Mouse (Mus musculus) megakaryocyte-erythroid progenitor cell, adult 5-6 weeks (primary cell): ENCODE data around the gene Pip4p1. TPM values are rescaled to one million over a fixed set of nuclear protein-coding genes. Genes with fewer than 3 reads are reported as not detected.

Source experiments
- ATAC-seq: replicated peaks from 2 replicates; pipeline ENCODE4 v1.8.0; 2016; ENCODE audit warnings: mild to moderate bottlenecking, inconsistent platforms; ENCODE audit not compliant: severe bottlenecking, poor library complexity, low FRiP score, low TSS enrichment
- total RNA-seq, 2 experiments: library from RNA; stranded (forward) in 1 of 2; stranded (reverse) in 1 of 2; fragments of 200-1000, 215-1000 nt in 1 of 2; fragments of >200 nt in 1 of 2; fragmentation: Nextera tagmentation in 1 of 2; gene quantifications; 2 replicates each; pipeline ENCODE4 v1.2.3; 2014 to 2017

Gene Pip4p1
- total RNA-seq, 2 experiments from 2014 or later, result 10.9 to 21.0 TPM

GRCm38 (mm10) chr14:50897374-50897765 is 33.3 kb downstream of the Pip4p1 start, which contains the start of gene Klhl33:
Klhl33 (minus strand) TSS chr14:50897507.
- no peak for ATAC-seq

GRCm38 (mm10) chr14:50896747-50897373 is 33.8 kb downstream of the Pip4p1 start:
- ATAC-seq, result no peak

GRCm38 (mm10) chr14:50895985-50896746 is 34.5 kb downstream of the Pip4p1 start:
- ATAC-seq, result no peak

GRCm38 (mm10) chr14:50895407-50895806 is 35.2 kb downstream of the Pip4p1 start:
- no peak for ATAC-seq

GRCm38 (mm10) chr14:50892541-50893459 is 37.9 kb downstream of the Pip4p1 start:
- no peak for ATAC-seq

GRCm38 (mm10) chr14:50892091-50892490 is 38.6 kb downstream of the Pip4p1 start:
- ATAC-seq, result no peak

GRCm38 (mm10) chr14:50891621-50892020 is 39.0 kb downstream of the Pip4p1 start:
- no peak for ATAC-seq

- no peak for ATAC-seq
Observed at GRCm38 (mm10) chr14:50876236-50876950, 54.3 kb downstream of the Pip4p1 start.

Other genes with a start within 250 kb of the Pip4p1 start
- gene Olfr747, start 237.7 kb downstream of the Pip4p1 start, total RNA-seq (2014; fragmentation: Nextera tagmentation), result not detected in 2 replicates
- not detected in 2 replicates for gene Olfr747, start 237.7 kb downstream of the Pip4p1 start, total RNA-seq (2017)
- gene Olfr748, start 223.5 kb downstream of the Pip4p1 start, total RNA-seq (2014; fragmentation: Nextera tagmentation), result not detected in 2 replicates
- gene Olfr748, start 223.5 kb downstream of the Pip4p1 start, total RNA-seq (2017), result not detected in 2 replicates
- gene Olfr749, start 185.8 kb downstream of the Pip4p1 start, total RNA-seq (2014; fragmentation: Nextera tagmentation), result not detected in 2 replicates
- not detected in 2 replicates for gene Olfr749, start 185.8 kb downstream of the Pip4p1 start, total RNA-seq (2017)
- gene Ttc5, start 145.3 kb downstream of the Pip4p1 start, total RNA-seq (2014; fragmentation: Nextera tagmentation), result 25.4 and 29.8 TPM in 2 replicates
- 25.4 and 36.3 TPM in 2 replicates for gene Ttc5, start 145.3 kb downstream of the Pip4p1 start, total RNA-seq (2017)
- not detected in 2 replicates for gene Ccnb1ip1, start 123.1 kb downstream of the Pip4p1 start, total RNA-seq (2014; fragmentation: Nextera tagmentation)
- not detected in 2 replicates for gene Ccnb1ip1, start 123.1 kb downstream of the Pip4p1 start, total RNA-seq (2017)
- gene Parp2, start 123.0 kb downstream of the Pip4p1 start, total RNA-seq (2014; fragmentation: Nextera tagmentation), result 66.6 and 128 TPM in 2 replicates
- 89.0 and 128 TPM in 2 replicates for gene Parp2, start 123.0 kb downstream of the Pip4p1 start, total RNA-seq (2017)
- gene Tep1, start 60.3 kb downstream of the Pip4p1 start, total RNA-seq (2014; fragmentation: Nextera tagmentation), result 11.1 and 25.3 TPM in 2 replicates
- 2.7 and 9.1 TPM in 2 replicates for gene Tep1, start 60.3 kb downstream of the Pip4p1 start, total RNA-seq (2017)
- not detected in 2 replicates for gene Klhl33, start 33.3 kb downstream of the Pip4p1 start, total RNA-seq (2014; fragmentation: Nextera tagmentation)
- gene Klhl33, start 33.3 kb downstream of the Pip4p1 start, total RNA-seq (2017), result not detected in 2 replicates
- gene Osgep, start 6.0 kb downstream of the Pip4p1 start, total RNA-seq (2014; fragmentation: Nextera tagmentation), result 76.3 and 83.3 TPM in 2 replicates
- gene Osgep, start 6.0 kb downstream of the Pip4p1 start, total RNA-seq (2017), result 80.5 and 105 TPM in 2 replicates
- gene Apex1, start 5.9 kb downstream of the Pip4p1 start, total RNA-seq (2014; fragmentation: Nextera tagmentation), result 152 and 166 TPM in 2 replicates
- 202 and 220 TPM in 2 replicates for gene Apex1, start 5.9 kb downstream of the Pip4p1 start, total RNA-seq (2017)
- 297 and 354 TPM in 2 replicates for gene Pnp, start 226 bp upstream of the Pip4p1 start, total RNA-seq (2014; fragmentation: Nextera tagmentation)
- gene Pnp, start 226 bp upstream of the Pip4p1 start, total RNA-seq (2017), result 162 and 277 TPM in 2 replicates
- not detected in 2 replicates for gene Gm49342, start 13.7 kb upstream of the Pip4p1 start, total RNA-seq (2014; fragmentation: Nextera tagmentation)
- gene Gm49342, start 13.7 kb upstream of the Pip4p1 start, total RNA-seq (2017), result 194 and 233 TPM in 2 replicates
- gene Pnp2, start 25.1 kb upstream of the Pip4p1 start, total RNA-seq (2014; fragmentation: Nextera tagmentation), result 28.8 and 44.9 TPM in 2 replicates
- gene Pnp2, start 25.1 kb upstream of the Pip4p1 start, total RNA-seq (2017), result 9.8 and 12.2 TPM in 2 replicates
- gene Rnase10, start 76.9 kb upstream of the Pip4p1 start, total RNA-seq (2014; fragmentation: Nextera tagmentation), result not detected in 2 replicates
- gene Rnase10, start 76.9 kb upstream of the Pip4p1 start, total RNA-seq (2017), result not detected in 2 replicates
- not detected in 2 replicates for gene Rnase9, start 111.0 kb upstream of the Pip4p1 start, total RNA-seq (2014; fragmentation: Nextera tagmentation)
- not detected in 2 replicates for gene Rnase9, start 111.0 kb upstream of the Pip4p1 start, total RNA-seq (2017)
- not detected in 2 replicates for gene Rnase11, start 119.3 kb upstream of the Pip4p1 start, total RNA-seq (2014; fragmentation: Nextera tagmentation)
- gene Rnase11, start 119.3 kb upstream of the Pip4p1 start, total RNA-seq (2017), result not detected in 2 replicates
- gene Rnase12, start 126.8 kb upstream of the Pip4p1 start, total RNA-seq (2014; fragmentation: Nextera tagmentation), result not detected in 2 replicates
- gene Rnase12, start 126.8 kb upstream of the Pip4p1 start, total RNA-seq (2017), result 0.99 and 5.2 TPM in 2 replicates
- not detected in 2 replicates for gene Olfr750, start 143.6 kb upstream of the Pip4p1 start, total RNA-seq (2014; fragmentation: Nextera tagmentation)
- gene Olfr750, start 143.6 kb upstream of the Pip4p1 start, total RNA-seq (2017), result not detected in 2 replicates
- not detected in 2 replicates for gene Rnase4, start 160.2 kb upstream of the Pip4p1 start, total RNA-seq (2014; fragmentation: Nextera tagmentation)
- 0.76 TPM in 1 of 2 replicates, not detected in the other for gene Rnase4, start 160.2 kb upstream of the Pip4p1 start, total RNA-seq (2017)
- gene Ang, start 160.3 kb upstream of the Pip4p1 start, total RNA-seq (2014; fragmentation: Nextera tagmentation), result not detected in 2 replicates
- gene Ang, start 160.3 kb upstream of the Pip4p1 start, total RNA-seq (2017), result not detected in 2 replicates
- gene Eddm3b, start 183.6 kb upstream of the Pip4p1 start, total RNA-seq (2014; fragmentation: Nextera tagmentation), result not detected in 2 replicates
- not detected in 2 replicates for gene Eddm3b, start 183.6 kb upstream of the Pip4p1 start, total RNA-seq (2017)
- 2.8 and 14.6 TPM in 2 replicates for gene Rnase6, start 193.1 kb upstream of the Pip4p1 start, total RNA-seq (2014; fragmentation: Nextera tagmentation)
- 14.8 and 44.0 TPM in 2 replicates for gene Rnase6, start 193.1 kb upstream of the Pip4p1 start, total RNA-seq (2017)
- not detected in 2 replicates for gene Rnase1, start 215.9 kb upstream of the Pip4p1 start, total RNA-seq (2014; fragmentation: Nextera tagmentation)
- gene Rnase1, start 215.9 kb upstream of the Pip4p1 start, total RNA-seq (2017), result not detected in 2 replicates
- gene Rnase2b, start 231.4 kb upstream of the Pip4p1 start, total RNA-seq (2014; fragmentation: Nextera tagmentation), result not detected in 2 replicates
- not detected in 2 replicates for gene Rnase2b, start 231.4 kb upstream of the Pip4p1 start, total RNA-seq (2017)